Mouse (Mus musculus) bone marrow macrophage, adult 2 months (primary cell): ENCODE measurements around the gene Clstn3. TPM values are rescaled to one million over a fixed set of nuclear protein-coding genes. Genes with fewer than 3 reads are reported as not detected.
"Not testable (repeated sequence)": the region's sequence is repeated elsewhere in the genome, so short reads cannot be mapped to it uniquely, and the experiment has no call there.

Experiments
- H3K27ac ChIP-seq: 2 replicates; pipeline ENCODE4 v1.5.1; 2012; ENCODE audit warnings: low read depth, low read length; ENCODE audit not compliant: insufficient read depth
- H3K4me1 ChIP-seq: 2 replicates; pipeline ENCODE4 v1.6.1; 2012; ENCODE audit warnings: low read length; ENCODE audit not compliant: control insufficient read depth, insufficient read depth
- H3K4me3 ChIP-seq: 2 replicates; pipeline ENCODE4 v1.5.1; 2012; ENCODE audit warnings: mild to moderate bottlenecking, low read length, moderate library complexity; ENCODE audit not compliant: insufficient read depth
- CTCF ChIP-seq: IDR thresholded peaks from 2 replicates; pipeline ENCODE4 v1.5.1; 2012; ENCODE audit warnings: low read depth, mild to moderate bottlenecking, low read length, moderate library complexity
- POLR2A ChIP-seq: IDR thresholded peaks from 2 replicates; pipeline ENCODE4 v1.6.1; 2012; ENCODE audit warnings: mild to moderate bottlenecking, low read depth, low read length, borderline replicate concordance
- polyA plus RNA-seq: library from polyadenylated mRNA; stranded (reverse); fragments of >200 nt; gene quantifications from 2 replicates; pipeline ENCODE4 v1.2.4, GENCODE M21; 2012; ENCODE audit not compliant: missing spikeins, insufficient read depth, insufficient read length

The Clstn3 gene
- 0.60 TPM in 1 of 2 replicates, not detected in the other for polyA plus RNA-seq

GRCm38 (mm10) chr6:124464305-124465271, at the start of gene Clstn3:
Gene Clstn3 (minus strand): TSS chr6:124464794.
- TF ChIP-seq POLR2A: no peak
- TF ChIP-seq CTCF: no peak
- H3K4me3 ChIP-seq: no peak within 1 kb of the TSS; the same call in 1 of the 2 replicates
- no peak within 1 kb of the TSS for H3K27ac ChIP-seq
- peaks cover 2% of the 10 kb centered on the region; the same call in 1 of the 2 replicates for H3K4me1 ChIP-seq

- no peak for TF ChIP-seq POLR2A
- TF ChIP-seq CTCF: peak; percentile 33
- H3K27ac ChIP-seq: no peak within 1 kb of the TSS
- peaks cover 19% of the 10 kb centered on the region; the same call in 1 of the 2 replicates for H3K4me1 ChIP-seq
- H3K4me3 ChIP-seq: peak within 1 kb of the TSS; percentile 64
These were observed 47.8 kb upstream of the Clstn3 start, which contains the start of gene C1ra for GRCm38 (mm10) chr6:124512355-124512836. Gene C1ra (plus strand): TSS chr6:124512405.

GRCm38 (mm10) chr6:124511936-124512335, 47.3 kb upstream of the Clstn3 start:
- Histone ChIP-seq H3K4me1 (peaks cover 19% of the 10 kb centered on the region; the same call in 1 of the 2 replicates), H3K27ac (no peak overlapping the region), H3K4me3 (no peak overlapping the region)
- TF ChIP-seq CTCF (no peak), POLR2A (no peak)

- H3K4me1 ChIP-seq: peaks cover 33% of the 10 kb centered on the region
These were observed 44.6 kb upstream of the Clstn3 start for GRCm38 (mm10) chr6:124509192-124509591.

GRCm38 (mm10) chr6:124508292-124508691, 43.7 kb upstream of the Clstn3 start:
- H3K27ac ChIP-seq: no peak overlapping the region
- peaks cover 36% of the 10 kb centered on the region for H3K4me1 ChIP-seq
- TF ChIP-seq POLR2A (no peak), CTCF (no peak)
- H3K4me3 ChIP-seq: no peak overlapping the region

More at GRCm38 (mm10) chr6:124509192-124509591, 44.6 kb upstream of the Clstn3 start:
- not testable (repeated sequence) for H3K27ac ChIP-seq, H3K4me3 ChIP-seq

- Histone ChIP-seq H3K4me3 (no peak overlapping the region), H3K4me1 (peaks cover 30% of the 10 kb centered on the region), H3K27ac (no peak overlapping the region)
- no peak for TF ChIP-seq CTCF
- TF ChIP-seq POLR2A: no peak
These were observed 42.4 kb upstream of the Clstn3 start for GRCm38 (mm10) chr6:124506991-124507390.

- Histone ChIP-seq H3K4me3 (no peak overlapping the region), H3K27ac (peak overlapping the region; percentile 66), H3K4me1 (peaks cover 28% of the 10 kb centered on the region)
- TF ChIP-seq POLR2A (no peak), CTCF (no peak)
These were observed 40.4 kb upstream of the Clstn3 start for GRCm38 (mm10) chr6:124505028-124505427.

GRCm38 (mm10) chr6:124502021-124502420, 37.4 kb upstream of the Clstn3 start:
- no peak overlapping the region for H3K27ac ChIP-seq
- no peak overlapping the region for H3K4me3 ChIP-seq
- no peak for TF ChIP-seq CTCF
- no peak for TF ChIP-seq POLR2A
- H3K4me1 ChIP-seq: peaks cover 25% of the 10 kb centered on the region

- no peak overlapping the region for H3K4me3 ChIP-seq
- no peak overlapping the region for H3K27ac ChIP-seq
- TF ChIP-seq CTCF (no peak), POLR2A (no peak)
- H3K4me1 ChIP-seq: peaks cover 25% of the 10 kb centered on the region
These were observed 36.9 kb upstream of the Clstn3 start for GRCm38 (mm10) chr6:124501473-124501872.

- peaks cover 23% of the 10 kb centered on the region for H3K4me1 ChIP-seq
- TF ChIP-seq CTCF (no peak), POLR2A (no peak)
- no peak overlapping the region for H3K27ac ChIP-seq
- H3K4me3 ChIP-seq: no peak overlapping the region
These were observed 35.4 kb upstream of the Clstn3 start for GRCm38 (mm10) chr6:124499914-124500566.

- TF ChIP-seq POLR2A (no peak), CTCF (no peak)
- Histone ChIP-seq H3K4me3 (no peak overlapping the region), H3K4me1 (peaks cover 23% of the 10 kb centered on the region), H3K27ac (0 out of 2 replicates have a peak overlapping the region, but pooled peaks have one; percentile 15)
These were observed 31.5 kb upstream of the Clstn3 start for GRCm38 (mm10) chr6:124496054-124496453.
